ENCODE assay signal across 21 mouse cellular contexts in the genomic region with DNA sequence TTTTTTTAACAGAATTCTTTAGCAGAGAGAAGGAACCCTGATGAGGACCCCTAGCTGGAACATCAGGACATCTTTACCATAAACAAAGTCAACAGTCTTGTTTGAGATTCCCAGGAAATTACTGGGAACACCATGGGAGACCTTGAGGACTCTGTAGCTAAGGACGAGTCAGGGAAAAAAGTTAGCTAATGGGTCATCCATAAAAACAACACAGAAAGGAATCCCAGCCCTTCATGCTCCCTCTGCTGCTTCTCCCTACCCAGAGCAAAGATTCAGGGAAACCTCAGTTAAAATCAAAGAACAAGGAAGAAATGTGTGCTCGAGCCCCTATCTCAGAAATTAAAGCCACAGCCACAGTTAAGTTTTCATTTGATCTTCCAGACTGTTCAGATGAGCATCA.
DNase-seq lines count a peak whose midpoint lies in the region; ATAC-seq and TF ChIP-seq lines count a peak whose summit lies in the region.
"Had no signal": no experiment of that assay in that cellular context is flagged by ENCODE, and none has a peak within 500 bp of the region (broad histone marks: within the 10 kb centered on the region; RNA-seq: fewer than 3 reads in every experiment).

No protein-coding gene starts in this region.

- no peak for ATAC-seq in midbrain, embryonic 15.5 days (replicated peaks)
- ATAC-seq in intestine, embryonic 15.5 days: no peak
- no peak for ATAC-seq in forebrain, postnatal 0 days
- ATAC-seq: forebrain, embryonic 15.5 days had no signal

- no peaks in the 10 kb centered on the region for H3K36me3 ChIP-seq in kidney, adult 2 months (ENCODE audit: control insufficient read depth, insufficient read depth, low read length)
- no peaks in the 10 kb centered on the region for H3K36me3 ChIP-seq in midbrain, embryonic 10.5 days
- no peaks in the 10 kb centered on the region for H3K36me3 ChIP-seq in midbrain, embryonic 15.5 days (replicated peaks)
- H3K36me3 ChIP-seq in embryonic facial prominence, embryonic 10.5 days (replicated peaks): no peaks in the 10 kb centered on the region
- H3K36me3 ChIP-seq in intestine, embryonic 15.5 days: no peaks in the 10 kb centered on the region
- H3K36me3 ChIP-seq in forebrain, postnatal 0 days (ENCODE audit: insufficient read depth): no peaks in the 10 kb centered on the region
- H3K36me3 ChIP-seq: forebrain, embryonic 15.5 days; hindbrain, embryonic 15.5 days; liver, embryonic 15.5 days; neural tube, embryonic 15.5 days had no signal

- no peak for TF ChIP-seq CTCF in kidney, adult 2 months (conservative IDR thresholded peaks at IDR 0.05; ENCODE audit: insufficient read depth, insufficient read length, low read depth, low read length)
- TF ChIP-seq CTCF in forebrain, postnatal 0 days (IDR thresholded peaks at IDR 0.05; ENCODE audit: low read depth): no peak

- H3K9ac ChIP-seq in midbrain, embryonic 15.5 days: no peak overlapping the region
- no peak overlapping the region for H3K9ac ChIP-seq in intestine, embryonic 15.5 days
- H3K9ac ChIP-seq in forebrain, postnatal 0 days: no peak overlapping the region
- H3K9ac ChIP-seq: forebrain, embryonic 15.5 days; hindbrain, embryonic 15.5 days; liver, embryonic 15.5 days; neural tube, embryonic 15.5 days had no signal

- no peak overlapping the region for H3K4me3 ChIP-seq in kidney, adult 2 months (ENCODE audit: insufficient read depth, low read depth, low read length)
- no peak overlapping the region for H3K4me3 ChIP-seq in midbrain, embryonic 10.5 days
- H3K4me3 ChIP-seq in midbrain, embryonic 15.5 days: no peak overlapping the region
- no peak overlapping the region for H3K4me3 ChIP-seq in embryonic facial prominence, embryonic 10.5 days
- H3K4me3 ChIP-seq in intestine, embryonic 15.5 days (replicated peaks): no peak overlapping the region
- H3K4me3 ChIP-seq in forebrain, postnatal 0 days (ENCODE audit: low read depth, low read length): no peak overlapping the region
- H3K4me3 ChIP-seq: forebrain, embryonic 15.5 days; hindbrain, embryonic 15.5 days; liver, embryonic 15.5 days; neural tube, embryonic 15.5 days had no signal

- 0 out of 2 replicates have a peak overlapping the region, but pooled peaks have one; percentile 31 for H3K27ac ChIP-seq in kidney, adult 2 months (ENCODE audit: insufficient read depth, low read depth, low read length)
- H3K27ac ChIP-seq in midbrain, embryonic 10.5 days (replicated peaks): peak overlapping the region; percentile 81
- no peak overlapping the region for H3K27ac ChIP-seq in midbrain, embryonic 15.5 days
- H3K27ac ChIP-seq in embryonic facial prominence, embryonic 10.5 days (replicated peaks): peak overlapping the region; percentile 75; the same call in 1 of the 2 replicates
- H3K27ac ChIP-seq in intestine, embryonic 15.5 days: 0 out of 2 replicates have a peak overlapping the region, but pooled peaks have one; percentile 59
- H3K27ac ChIP-seq in forebrain, postnatal 0 days (ENCODE audit: low read depth, low read length): no peak overlapping the region
- H3K27ac ChIP-seq: forebrain, embryonic 15.5 days; hindbrain, embryonic 15.5 days; liver, embryonic 15.5 days; neural tube, embryonic 15.5 days had no signal

- DNase-seq in kidney, adult 2 months: no peak
- no peak for DNase-seq in kidney, postnatal 4 days
- DNase-seq in midbrain, embryonic 10.5 days (ENCODE audit: low spot score): no peak
- no peak for DNase-seq in embryonic facial prominence, embryonic 10.5 days (ENCODE audit: low spot score)
- no peak for DNase-seq in forebrain, postnatal 0 days
- no peak for DNase-seq in T-cell, adult 2 months (ENCODE audit: low spot score)
- DNase-seq: adrenal gland, postnatal 10 days; cerebellum, adult 8-10 months; cerebellum, postnatal 36 days; embryo, embryonic 11 days; gastrocnemius, postnatal 10 days; heart, postnatal 4 days; kidney, adult 18-20 months; kidney, postnatal 36 days; lung, postnatal 14 days had no signal

- 62% methylated on average over 2 of the region's 2 CpGs for WGBS in kidney, adult 2 months
- 66% methylated on average over 2 of the region's 2 CpGs for WGBS in midbrain, embryonic 10.5 days
- 66% methylated on average over 2 of the region's 2 CpGs for WGBS in midbrain, embryonic 15.5 days
- 79% methylated on average over 2 of the region's 2 CpGs for WGBS in embryonic facial prominence, embryonic 10.5 days
- whole genome bisulfite sequencing in intestine, embryonic 15.5 days: 46% methylated on average over 2 of the region's 2 CpGs
- 82% methylated on average over 2 of the region's 2 CpGs for WGBS in forebrain, postnatal 0 days

- peaks cover 10% of the 10 kb centered on the region for H3K4me1 ChIP-seq in kidney, adult 2 months (ENCODE audit: control insufficient read depth, insufficient read depth, low read length)
- H3K4me1 ChIP-seq in midbrain, embryonic 10.5 days: peaks cover 35% of the 10 kb centered on the region
- 0 out of 2 replicates have a peak, but pooled peaks cover 2% of the 10 kb centered on the region for H3K4me1 ChIP-seq in midbrain, embryonic 15.5 days
- peaks cover 16% of the 10 kb centered on the region for H3K4me1 ChIP-seq in embryonic facial prominence, embryonic 10.5 days
- peaks cover 8% of the 10 kb centered on the region; the same call in 1 of the 2 replicates for H3K4me1 ChIP-seq in intestine, embryonic 15.5 days (replicated peaks)
- 0 out of 2 replicates have a peak, but pooled peaks cover 5% of the 10 kb centered on the region for H3K4me1 ChIP-seq in forebrain, postnatal 0 days (ENCODE audit: insufficient read depth)

- TF ChIP-seq POLR2A in kidney, adult 2 months (IDR thresholded peaks at IDR 0.05; ENCODE audit: low read depth, low read length): no peak

- H3K9me3 ChIP-seq in midbrain, embryonic 10.5 days (replicated peaks): no peaks in the 10 kb centered on the region
- no peaks in the 10 kb centered on the region for H3K9me3 ChIP-seq in midbrain, embryonic 15.5 days
- no peaks in the 10 kb centered on the region for H3K9me3 ChIP-seq in embryonic facial prominence, embryonic 10.5 days
- H3K9me3 ChIP-seq in intestine, embryonic 15.5 days: no peaks in the 10 kb centered on the region
- no peaks in the 10 kb centered on the region for H3K9me3 ChIP-seq in forebrain, postnatal 0 days (ENCODE audit: low read length)
- H3K9me3 ChIP-seq: forebrain, embryonic 15.5 days; hindbrain, embryonic 15.5 days; liver, embryonic 15.5 days; neural tube, embryonic 15.5 days had no signal

- H3K4me2 ChIP-seq in midbrain, embryonic 15.5 days: no peak overlapping the region
- H3K4me2 ChIP-seq in intestine, embryonic 15.5 days (replicated peaks): no peak overlapping the region
- no peak overlapping the region for H3K4me2 ChIP-seq in forebrain, postnatal 0 days (ENCODE audit: low read depth)
- H3K4me2 ChIP-seq: forebrain, embryonic 15.5 days; hindbrain, embryonic 15.5 days; liver, embryonic 15.5 days; neural tube, embryonic 15.5 days had no signal

- H3K27me3 ChIP-seq in kidney, adult 2 months (replicated peaks; ENCODE audit: control insufficient read depth, insufficient read depth, low read length): no peaks in the 10 kb centered on the region
- H3K27me3 ChIP-seq in midbrain, embryonic 10.5 days (ENCODE audit: low read depth, poor library complexity, severe bottlenecking): no peaks in the 10 kb centered on the region; the same call in 1 of the 2 replicates
- no peaks in the 10 kb centered on the region for H3K27me3 ChIP-seq in midbrain, embryonic 15.5 days (replicated peaks)
- no peaks in the 10 kb centered on the region for H3K27me3 ChIP-seq in embryonic facial prominence, embryonic 10.5 days (replicated peaks; ENCODE audit: low read depth, poor library complexity, severe bottlenecking)
- H3K27me3 ChIP-seq in intestine, embryonic 15.5 days (replicated peaks): no peaks in the 10 kb centered on the region
- H3K27me3 ChIP-seq in forebrain, postnatal 0 days (ENCODE audit: insufficient read depth, low read length): no peaks in the 10 kb centered on the region
- H3K27me3 ChIP-seq: forebrain, embryonic 15.5 days; hindbrain, embryonic 15.5 days; liver, embryonic 15.5 days; neural tube, embryonic 15.5 days had no signal

Comparison
In these comparisons a context has a peak if more than half of its experiments do, and no peak if none do; other contexts are left out.
1. H3K27ac ChIP-seq: peak in kidney, adult 2 months (single experiment), midbrain, embryonic 10.5 days (single experiment), embryonic facial prominence, embryonic 10.5 days (single experiment) and intestine, embryonic 15.5 days (single experiment); none in midbrain, embryonic 15.5 days (single experiment) and forebrain, postnatal 0 days (single experiment).